Mouse (Mus musculus): ENCODE measurements around the gene Iqsec1.

The Iqsec1 gene

DNA sequence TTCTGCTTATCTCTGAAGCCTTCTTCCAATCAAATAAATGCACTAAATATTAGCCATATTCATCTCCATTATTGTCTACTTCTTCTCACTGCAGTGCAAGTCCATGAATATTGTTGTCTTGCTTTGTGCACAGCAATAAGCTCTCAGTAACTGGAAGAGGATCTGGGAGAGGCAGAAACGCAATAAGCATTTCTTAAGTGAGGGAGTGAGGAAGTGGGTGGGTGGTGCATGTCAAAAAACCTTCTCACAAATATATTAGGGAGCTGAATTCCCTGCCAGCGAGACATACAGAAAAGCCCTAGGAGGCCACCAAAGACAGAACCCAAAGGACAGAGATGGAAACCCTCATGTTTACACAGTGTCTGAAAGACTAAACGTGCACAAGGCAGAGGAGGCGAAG, 35.1 kb downstream of the Iqsec1 start:
- DNase-seq (ENCODE audit: low spot score in 2 of 2): no peak

DNA sequence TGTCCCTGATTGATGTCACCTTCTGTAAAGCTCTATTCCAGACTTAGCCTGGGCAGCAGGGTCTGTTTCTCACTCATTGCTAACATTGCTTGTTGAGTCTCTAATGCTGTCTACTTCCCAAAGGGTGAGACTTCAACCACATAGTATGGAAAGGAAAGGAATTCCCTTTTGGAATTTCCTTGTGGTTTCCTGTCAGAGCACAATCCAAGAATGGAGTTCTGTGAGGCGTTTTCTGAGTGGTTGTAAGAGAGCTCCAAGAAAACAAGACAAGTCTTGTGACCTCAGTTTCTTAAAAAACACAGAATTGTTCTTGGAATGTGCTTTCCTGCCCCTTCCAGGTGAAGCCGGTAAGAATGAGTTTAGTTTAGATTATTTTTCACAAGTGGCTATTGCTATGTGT, 37.5 kb downstream of the Iqsec1 start:
- DNase-seq (ENCODE audit: low spot score in 2 of 2): no peak

DNA sequence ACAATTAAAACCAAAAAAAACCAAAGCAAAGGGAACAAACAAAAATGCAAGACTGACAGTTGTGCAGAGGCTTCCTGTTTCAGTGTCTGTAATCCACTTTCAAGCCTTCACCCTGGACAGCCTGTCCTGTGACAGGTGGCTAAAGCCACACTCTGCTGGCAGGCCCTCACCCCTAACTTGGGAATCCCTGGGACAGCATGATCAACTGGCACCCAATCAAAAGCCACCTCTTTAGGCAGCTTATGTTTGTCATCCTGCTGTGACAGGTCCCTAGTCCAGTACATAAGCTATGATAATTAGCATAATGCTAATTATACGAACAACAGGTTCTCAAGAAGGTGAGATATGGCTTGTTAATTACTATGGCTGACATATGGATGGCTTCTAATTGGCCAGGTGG, 40.4 kb downstream of the Iqsec1 start:
- DNase-seq (ENCODE audit: low spot score in 2 of 2): no peak

DNA sequence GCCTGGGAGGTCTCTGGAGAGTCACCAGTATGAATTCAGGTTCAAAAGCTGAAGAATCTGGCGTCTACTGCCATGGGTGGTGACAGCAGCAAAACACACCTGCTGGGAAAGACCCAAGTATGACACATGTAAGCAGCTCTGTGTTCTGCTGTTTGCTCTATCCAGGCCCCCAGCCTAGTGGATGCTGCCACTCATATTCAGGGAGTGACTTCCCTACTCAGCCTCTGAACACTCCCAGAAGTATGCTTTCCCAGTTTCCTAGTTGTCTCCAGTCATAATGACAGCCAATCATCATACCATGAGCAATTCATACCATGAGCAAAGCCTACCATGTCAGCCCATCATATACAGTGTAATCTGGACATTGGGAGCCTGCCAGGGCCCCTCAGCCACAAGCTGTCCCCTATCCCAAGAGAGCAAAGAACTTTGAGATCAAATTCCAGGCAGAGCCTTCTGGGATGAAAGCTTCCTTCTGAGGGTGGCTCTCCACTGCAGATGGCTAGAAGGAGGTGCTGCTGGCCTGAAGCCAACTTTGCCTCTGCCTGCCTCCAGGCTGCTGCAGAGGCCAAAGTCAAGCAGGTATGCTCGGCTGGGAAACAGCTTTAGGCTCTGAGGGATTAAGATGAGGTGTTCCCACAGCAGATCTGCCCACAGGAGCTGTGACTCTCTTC, 42.8 kb downstream of the Iqsec1 start:
- no peak for DNase-seq (ENCODE audit: low spot score in 2 of 2)

DNA sequence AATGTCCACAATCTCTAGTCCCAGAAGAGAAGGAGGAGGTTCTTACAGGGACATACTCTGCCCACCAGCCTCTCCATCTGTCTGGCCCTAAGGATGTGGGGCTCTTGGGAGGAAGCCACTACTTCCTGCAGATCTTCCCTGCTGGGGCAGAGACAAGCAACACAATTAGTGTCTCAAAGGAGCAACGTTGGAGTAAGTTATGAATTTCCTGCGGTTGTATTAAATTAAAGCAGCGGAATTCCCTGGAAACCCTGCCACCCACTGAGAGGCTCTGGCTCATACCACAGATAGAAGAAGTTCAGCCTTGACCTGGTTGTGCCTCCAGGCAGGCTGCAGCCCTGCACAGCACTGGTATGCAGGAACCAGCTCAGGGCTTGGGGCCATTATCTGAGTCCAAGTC, 47.2 kb downstream of the Iqsec1 start:
- no peak for DNase-seq (ENCODE audit: low spot score in 2 of 2)

DNA sequence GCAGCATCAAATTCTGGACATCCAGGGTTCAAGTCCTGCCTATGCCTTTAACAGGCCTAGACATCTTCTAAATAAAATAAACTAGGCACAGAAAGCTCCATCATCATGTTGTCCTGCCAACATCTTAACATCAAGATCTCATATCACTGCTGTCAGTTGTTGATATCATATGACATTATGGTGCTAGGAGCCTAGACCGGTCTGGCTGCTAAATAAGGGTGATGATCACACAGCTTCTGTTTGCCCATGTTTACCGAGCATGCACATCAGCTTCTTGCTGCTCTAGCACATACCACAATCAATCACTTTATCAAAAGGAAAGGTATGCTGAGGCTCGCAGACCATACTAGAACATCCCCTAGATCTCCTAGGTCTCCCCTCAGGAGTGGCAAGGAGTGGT, 54.8 kb downstream of the Iqsec1 start:
- no peak for DNase-seq (ENCODE audit: low spot score in 2 of 2)

DNA sequence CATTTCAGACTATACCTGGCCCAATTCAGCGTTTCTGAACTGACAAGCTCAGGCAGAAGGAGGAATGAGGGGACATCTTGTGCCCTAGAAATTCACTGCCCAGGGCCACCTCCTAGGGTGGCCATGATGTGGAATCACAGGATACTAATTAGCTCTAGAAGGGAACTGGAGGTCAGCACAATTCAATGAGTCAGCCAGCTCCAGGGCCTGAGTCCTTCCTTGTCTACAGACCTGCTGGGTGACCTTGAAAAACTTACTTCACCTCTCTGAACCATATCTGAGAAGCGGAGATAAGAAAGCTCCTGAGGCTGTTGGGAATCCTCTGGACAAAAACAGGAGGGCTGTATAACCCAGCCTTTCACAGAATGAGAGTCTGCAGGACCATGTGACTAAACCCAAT, 59.7 kb downstream of the Iqsec1 start:
- no peak for DNase-seq (ENCODE audit: low spot score in 2 of 2)

DNA sequence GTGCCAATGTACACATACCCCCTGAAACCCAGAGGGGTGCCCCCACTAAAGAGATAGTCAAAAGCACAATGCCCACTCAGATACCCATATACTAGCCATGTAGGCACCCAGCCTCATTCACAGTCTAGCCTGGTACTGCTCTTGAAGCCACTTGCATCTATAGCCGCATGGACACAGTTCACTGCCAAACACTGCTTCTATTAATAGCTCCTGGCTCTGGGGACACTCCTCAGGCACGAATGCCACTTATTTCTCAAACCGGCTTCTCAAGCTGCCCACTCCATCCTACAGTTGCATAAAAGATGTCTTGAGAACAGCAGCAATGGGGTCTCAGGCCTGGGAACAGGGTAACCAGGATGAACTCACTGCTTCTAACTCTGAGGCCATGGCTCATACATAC, 63.0 kb downstream of the Iqsec1 start:
- no peak for DNase-seq (ENCODE audit: low spot score in 2 of 2)

DNA sequence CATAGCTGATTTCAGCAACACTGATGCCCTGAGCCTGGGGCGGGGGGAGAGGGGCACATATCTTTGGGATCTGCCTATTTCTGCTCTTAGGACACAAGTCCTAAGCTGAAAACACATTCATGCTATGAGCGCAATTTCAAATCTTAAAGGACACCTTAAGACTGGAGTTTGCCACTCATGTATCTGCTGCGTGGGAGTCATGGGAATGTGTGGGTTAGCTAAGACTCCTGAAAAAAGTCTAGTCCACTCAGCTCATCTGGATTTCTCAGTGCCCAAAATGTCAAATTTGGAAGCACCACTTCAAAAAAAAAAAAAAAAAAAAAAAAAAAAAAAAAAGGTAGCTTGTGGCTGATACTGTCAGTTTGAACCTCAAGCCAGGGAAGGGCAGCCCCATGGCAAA, 63.7 kb downstream of the Iqsec1 start:
- no peak for DNase-seq (ENCODE audit: low spot score in 2 of 2)

DNA sequence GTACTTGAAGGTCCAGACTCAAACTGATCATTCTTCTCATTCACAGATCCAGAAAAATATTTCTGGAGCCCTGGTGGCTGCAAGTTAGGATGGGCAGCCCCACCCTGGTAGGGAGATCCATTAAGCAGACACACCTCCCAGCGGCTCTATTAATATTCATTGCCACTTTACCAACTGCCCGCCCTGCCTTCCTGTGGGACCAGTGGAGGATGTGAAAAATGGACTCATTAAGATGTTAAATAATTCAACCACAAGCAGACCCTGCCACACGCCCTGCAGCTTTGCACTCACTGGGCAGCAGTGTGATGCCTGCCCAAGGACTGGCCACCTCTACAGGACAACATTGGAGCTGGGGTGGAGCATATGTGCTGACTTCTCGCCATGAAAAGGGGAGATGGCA, 64.1 kb downstream of the Iqsec1 start:
- no peak for DNase-seq (ENCODE audit: low spot score in 2 of 2)

DNA sequence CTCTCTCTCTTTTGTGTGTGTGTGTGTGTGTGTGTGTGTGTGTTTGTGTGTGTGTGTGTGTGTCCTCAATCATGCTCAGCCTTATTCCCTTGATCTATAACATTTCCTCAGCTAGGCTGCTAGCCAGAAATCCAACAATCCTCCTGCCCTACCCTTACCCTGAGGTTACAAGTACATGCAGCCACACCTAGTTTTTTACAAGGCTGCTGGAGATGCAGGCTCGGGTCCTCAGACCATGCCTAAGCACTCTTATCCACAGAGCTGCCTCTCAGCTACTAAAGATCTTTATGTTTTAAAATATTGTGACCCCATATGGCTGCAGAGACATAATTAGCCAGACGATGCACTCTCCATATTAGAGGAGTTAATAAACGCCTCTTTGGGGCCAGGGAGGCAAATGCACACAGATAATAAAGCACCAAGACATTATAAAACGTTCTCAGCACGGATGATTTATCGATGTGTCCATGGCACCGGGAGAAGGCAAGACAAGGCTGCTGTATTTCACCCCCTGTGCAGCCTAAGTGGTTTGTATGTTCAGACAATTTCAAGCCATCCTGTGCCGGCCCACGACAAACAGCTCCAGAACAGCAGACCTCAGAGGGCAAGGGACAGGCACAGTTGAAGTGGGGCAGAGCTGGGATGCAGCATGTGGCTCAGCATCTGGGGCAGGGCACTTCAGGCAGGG, 67.1 kb downstream of the Iqsec1 start:
- DNase-seq (ENCODE audit: low spot score in 2 of 2): no peak

DNA sequence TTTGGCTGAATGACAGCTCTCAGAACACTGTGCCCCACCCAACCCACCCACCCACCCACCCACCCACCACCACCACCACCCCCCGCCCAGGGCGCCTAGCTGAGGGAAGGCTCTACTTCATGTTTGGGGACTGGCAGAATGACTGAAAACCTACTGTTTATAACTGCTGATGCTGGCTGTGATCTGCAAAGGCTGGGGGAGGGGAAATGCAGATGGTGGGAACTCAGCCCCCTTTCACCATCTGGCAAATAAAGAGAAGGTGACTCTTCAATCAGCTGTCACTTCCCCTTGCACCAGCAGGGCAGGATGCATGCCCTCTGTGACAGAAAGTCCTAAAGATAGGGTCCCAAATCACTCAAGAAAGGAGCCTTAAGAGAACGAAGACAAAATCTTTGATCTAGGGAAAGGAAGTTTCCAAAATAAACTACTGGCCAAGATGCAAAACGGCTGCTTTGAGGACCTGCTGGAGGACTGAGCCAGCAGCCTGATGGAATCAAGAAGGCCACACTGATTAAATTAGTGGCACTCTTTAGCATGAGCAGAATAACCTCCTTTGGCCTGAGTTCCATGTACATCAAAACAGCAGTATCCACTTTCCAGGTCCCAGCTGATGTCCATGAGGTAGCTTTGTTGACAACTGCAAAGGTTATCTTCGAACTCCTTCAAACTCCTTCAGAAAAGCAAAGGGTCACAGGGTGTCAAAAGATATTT, 67.8 kb downstream of the Iqsec1 start:
- no peak for DNase-seq (ENCODE audit: low spot score in 2 of 2)

DNA sequence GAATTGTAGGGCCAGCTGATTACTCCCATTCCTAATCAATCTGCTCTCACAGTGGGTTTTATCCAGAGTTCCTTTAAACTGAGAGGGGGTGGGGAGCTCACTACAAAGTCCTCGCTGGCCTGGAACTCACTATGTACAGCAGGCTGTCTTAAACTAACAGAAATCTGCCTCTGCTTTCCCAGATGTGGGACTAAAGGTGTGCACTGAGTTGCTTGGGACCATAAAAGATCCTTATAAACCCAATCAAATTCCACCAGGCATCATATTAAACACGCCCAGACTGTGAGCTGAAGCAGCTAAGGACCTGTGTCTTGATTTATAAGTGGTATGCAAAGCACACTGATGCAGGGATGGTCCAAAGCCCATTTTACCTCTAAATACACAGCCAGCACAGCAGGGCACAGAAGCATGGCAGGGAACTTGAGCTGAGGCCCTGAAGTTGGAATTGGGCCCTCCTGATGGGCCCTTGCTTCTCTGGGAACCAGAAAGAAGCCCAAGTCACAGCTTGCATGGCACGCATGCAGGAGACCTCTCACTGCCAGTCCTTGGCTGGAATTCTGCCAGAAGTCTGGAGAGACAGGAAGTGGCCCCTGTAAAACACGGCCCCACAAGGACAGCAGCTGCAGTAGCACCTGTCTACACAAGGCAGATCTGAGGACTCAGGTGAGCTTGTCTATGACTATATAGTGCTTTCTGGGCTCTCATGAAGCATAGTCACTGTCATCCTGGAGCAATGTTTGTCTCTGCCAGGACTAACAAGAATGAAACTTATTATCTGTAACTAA, 68.7 kb downstream of the Iqsec1 start:
- DNase-seq (ENCODE audit: low spot score in 2 of 2): no peak

DNA sequence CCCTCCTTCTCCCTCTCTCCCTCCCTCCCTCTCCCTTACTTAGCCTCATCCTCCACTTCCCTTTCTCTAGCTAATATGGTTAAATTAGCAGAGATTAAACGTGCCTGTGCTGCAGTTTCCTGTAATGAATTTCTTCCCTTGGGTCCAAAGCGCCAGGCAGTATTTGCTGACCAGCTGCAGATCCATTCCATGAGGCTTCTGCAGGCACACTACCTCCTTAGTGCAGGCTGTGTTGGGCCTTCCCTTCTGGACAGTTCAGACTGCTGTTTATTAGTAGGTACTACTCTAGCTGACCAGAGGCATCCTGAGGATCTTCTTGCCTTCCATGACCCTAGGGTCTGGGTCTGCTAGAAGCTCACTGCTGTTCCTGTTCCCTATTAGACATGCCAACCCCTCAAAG, 72.9 kb downstream of the Iqsec1 start:
- DNase-seq (ENCODE audit: low spot score in 2 of 2): no peak

DNA sequence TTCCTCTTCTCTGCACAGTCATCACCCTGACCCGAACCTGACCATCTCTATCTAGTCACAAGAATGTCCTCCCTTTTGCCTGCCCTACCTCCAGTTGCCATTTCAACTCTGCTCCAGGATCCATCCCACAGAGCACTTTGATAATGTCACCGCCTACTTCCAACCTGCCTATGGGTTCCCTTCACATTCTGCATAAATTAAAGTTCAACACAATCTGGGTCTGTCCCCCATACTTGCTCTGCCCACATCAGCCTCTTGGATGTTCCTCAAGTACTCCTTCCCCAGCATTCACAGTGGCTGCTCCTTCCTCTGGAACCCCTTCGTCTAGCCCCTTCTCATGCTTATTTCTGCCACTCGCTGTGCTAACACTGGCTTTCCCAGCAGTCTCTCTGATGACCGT, 74.7 kb downstream of the Iqsec1 start:
- no peak for DNase-seq (ENCODE audit: low spot score in 2 of 2)

DNA sequence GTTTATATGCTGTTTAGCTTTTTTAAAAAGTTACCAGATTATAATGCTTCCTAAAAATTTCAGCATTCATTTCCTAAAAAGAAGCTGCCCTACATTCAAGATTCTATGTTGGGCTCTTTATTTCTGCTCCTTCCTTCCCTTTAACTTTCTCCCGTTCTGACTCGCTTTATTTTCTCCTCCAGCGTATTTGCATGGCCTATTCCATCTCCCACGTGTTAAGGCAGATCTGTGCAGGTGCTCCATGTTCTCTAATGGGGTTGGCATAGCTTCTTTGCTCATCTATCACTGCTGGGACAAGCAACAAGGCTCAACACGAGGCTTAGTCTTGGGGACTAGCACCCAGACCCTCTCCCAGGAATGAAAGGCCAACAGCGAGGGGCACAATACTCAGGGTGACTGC, 75.7 kb downstream of the Iqsec1 start:
- no peak for DNase-seq (ENCODE audit: low spot score in 2 of 2)

DNA sequence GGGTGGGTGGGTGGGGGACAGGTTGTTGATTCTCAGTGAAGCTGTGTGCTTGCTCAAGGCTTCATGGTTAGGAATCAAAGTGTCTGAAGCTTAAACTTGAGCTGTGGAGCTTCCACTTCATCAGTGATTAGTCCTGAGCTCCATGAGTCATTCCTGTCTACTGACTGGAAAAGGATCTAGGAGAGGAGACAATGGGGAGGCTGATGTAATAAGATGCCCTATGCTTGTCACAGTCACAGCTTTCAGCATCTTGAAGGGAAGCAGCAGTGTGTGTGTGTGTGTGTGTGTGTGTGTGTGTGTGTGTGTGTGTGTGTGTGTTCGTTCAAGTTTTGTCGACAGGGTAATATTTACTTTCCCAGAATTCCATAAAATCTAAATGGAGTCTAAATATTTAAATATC, 84.3 kb downstream of the Iqsec1 start:
- DNase-seq (ENCODE audit: low spot score in 2 of 2): no peak

DNA sequence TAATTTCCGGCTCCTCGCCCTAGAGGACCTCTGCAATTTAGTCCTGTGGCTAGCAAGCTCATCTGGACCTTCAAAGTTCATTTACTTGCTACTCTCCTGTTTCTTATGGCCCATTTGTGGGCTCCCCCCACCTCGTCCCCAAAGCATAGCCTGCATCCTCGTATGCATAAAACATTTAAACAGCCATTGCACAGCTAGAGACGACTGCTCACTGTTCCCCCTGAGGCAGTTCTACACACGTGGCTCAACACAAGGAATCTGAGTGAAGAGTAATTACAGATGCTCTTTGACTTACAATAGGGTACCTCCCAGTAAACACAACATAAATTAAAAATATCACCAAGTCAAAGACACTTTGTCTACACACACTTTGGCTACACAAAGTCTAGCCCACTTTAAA, 88.2 kb downstream of the Iqsec1 start:
- DNase-seq (ENCODE audit: low spot score in 2 of 2): no peak

DNA sequence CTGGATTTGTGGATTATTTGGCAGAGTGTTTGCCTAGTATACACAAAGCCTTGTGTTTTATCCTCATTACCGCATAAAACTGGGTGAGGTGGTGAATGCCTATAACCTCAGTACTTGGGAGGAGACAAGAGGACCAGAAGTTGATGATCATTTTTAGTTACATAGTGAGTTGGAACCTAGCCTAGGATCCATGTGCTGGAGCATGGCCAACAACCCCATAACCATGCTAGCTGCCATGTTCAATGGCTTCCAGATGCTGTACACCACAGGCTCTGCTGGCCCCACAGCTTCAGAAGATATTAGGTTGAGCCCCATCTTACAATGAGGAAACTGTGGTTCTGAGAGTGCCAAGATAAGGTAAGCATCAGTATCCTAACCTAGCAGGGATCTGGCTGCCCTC, 89.2 kb downstream of the Iqsec1 start:
- no peak for DNase-seq (ENCODE audit: low spot score in 2 of 2)

DNA sequence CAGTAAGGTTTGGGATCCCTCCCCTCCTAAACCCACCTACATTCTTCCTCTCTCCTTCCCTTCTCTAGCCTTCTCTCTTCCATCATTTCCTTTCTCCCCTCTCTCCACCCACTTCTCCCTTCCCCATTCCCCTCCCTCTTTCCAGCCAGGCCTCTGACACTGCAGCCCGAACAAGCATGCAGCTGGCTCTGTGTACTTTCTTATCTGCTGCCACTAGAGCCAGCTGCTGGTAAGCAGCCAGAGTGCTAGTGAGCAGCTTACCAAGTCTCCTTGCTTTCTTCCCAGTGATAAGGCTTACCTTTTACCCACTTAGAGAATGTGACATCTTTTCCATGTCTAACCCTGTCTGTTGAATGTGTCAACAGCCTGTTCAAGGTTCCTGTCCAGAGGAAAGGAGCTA, 90.4 kb downstream of the Iqsec1 start:
- DNase-seq (ENCODE audit: low spot score in 2 of 2): no peak

DNA sequence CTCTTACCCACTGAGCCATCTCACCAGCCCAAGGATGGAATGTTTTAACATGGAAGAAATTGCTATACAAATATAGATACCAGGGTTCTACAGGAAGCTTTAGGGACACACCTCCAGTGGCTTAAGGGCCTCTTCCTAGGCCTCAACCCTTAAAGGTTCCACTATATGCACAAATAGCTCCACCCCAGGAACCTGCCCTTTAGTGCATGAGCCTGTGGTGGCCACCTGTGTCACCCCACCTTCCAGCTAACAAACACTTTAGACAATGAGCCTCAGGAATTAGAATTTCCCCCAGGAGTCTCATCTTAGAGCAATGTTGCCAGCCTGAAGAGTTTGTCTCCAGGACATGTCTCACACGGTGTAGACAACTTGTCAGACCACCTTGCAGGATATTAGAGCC, 96.1 kb downstream of the Iqsec1 start:
- DNase-seq (ENCODE audit: low spot score in 2 of 2): no peak

All from natural killer cell, adult 2 months (primary cell).